Mouse (Mus musculus): ENCODE data around the gene Ntsr1. TPM values are rescaled to one million over a fixed set of nuclear protein-coding genes. Genes with fewer than 3 reads are reported as not detected.

Gene Ntsr1
- polyA plus RNA-seq, 1 experiment from 2014 or later = 0.80 TPM

GRCm38 (mm10) chr2:180563296-180563695 is 63.5 kb downstream of the Ntsr1 start:
- H3K27ac ChIP-seq (ENCODE audit: poor library complexity, severe bottlenecking) = no peak overlapping the region
- H3K9ac ChIP-seq = no peak overlapping the region
- no peak overlapping the region for H3K4me2 ChIP-seq
- H3K27me3 ChIP-seq (replicated peaks) = peaks cover 18% of the 10 kb centered on the region
- H3K9me3 ChIP-seq (replicated peaks) = 0 out of 2 replicates have a peak, but pooled peaks cover 4% of the 10 kb centered on the region
- 54% methylated on average over 6 of the region's 6 CpGs for WGBS
- 0 out of 2 replicates have a peak, but pooled peaks cover under 1% of the 10 kb centered on the region for H3K4me1 ChIP-seq (replicated peaks)
- H3K4me3 ChIP-seq = no peak overlapping the region
- H3K36me3 ChIP-seq = no peaks in the 10 kb centered on the region
- no peak for ATAC-seq (ENCODE audit: insufficient number of reproducible peaks, low FRiP score)

- H3K9ac ChIP-seq = no peak overlapping the region
- H3K4me3 ChIP-seq = no peak overlapping the region
- 0 out of 2 replicates have a peak, but pooled peaks cover 4% of the 10 kb centered on the region for H3K9me3 ChIP-seq (replicated peaks)
- no peak overlapping the region for H3K4me2 ChIP-seq
- H3K27me3 ChIP-seq (replicated peaks) = peaks cover 18% of the 10 kb centered on the region
- no peak overlapping the region for H3K27ac ChIP-seq (ENCODE audit: poor library complexity, severe bottlenecking)
- ATAC-seq (ENCODE audit: insufficient number of reproducible peaks, low FRiP score) = no peak
- H3K36me3 ChIP-seq = no peaks in the 10 kb centered on the region
- WGBS = 40% methylated on average over 5 of the region's 5 CpGs
- peaks cover 6% of the 10 kb centered on the region for H3K4me1 ChIP-seq (replicated peaks)
Measured at GRCm38 (mm10) chr2:180563841-180564240, 64.1 kb downstream of the Ntsr1 start.

GRCm38 (mm10) chr2:180566240-180566913 is 66.6 kb downstream of the Ntsr1 start:
- Histone ChIP-seq H3K9ac (no peak overlapping the region), H3K27me3 (replicated peaks) (peaks cover 18% of the 10 kb centered on the region), H3K4me2 (no peak overlapping the region), H3K27ac (ENCODE audit: poor library complexity, severe bottlenecking) (no peak overlapping the region), H3K9me3 (replicated peaks) (no peaks in the 10 kb centered on the region), H3K4me1 (replicated peaks) (peaks cover 17% of the 10 kb centered on the region), H3K36me3 (no peaks in the 10 kb centered on the region), H3K4me3 (no peak overlapping the region)
- WGBS = 37% methylated on average over 13 of the region's 13 CpGs
- ATAC-seq (ENCODE audit: insufficient number of reproducible peaks, low FRiP score) = no peak

GRCm38 (mm10) chr2:180569028-180569643 is 69.4 kb downstream of the Ntsr1 start:
- no peak overlapping the region for H3K9ac ChIP-seq

GRCm38 (mm10) chr2:180576482-180576881 is 76.7 kb downstream of the Ntsr1 start:
- peaks cover 22% of the 10 kb centered on the region; the same call in 1 of the 2 replicates for H3K27me3 ChIP-seq (replicated peaks)
- ATAC-seq (ENCODE audit: insufficient number of reproducible peaks, low FRiP score) = no peak
- 39% methylated on average over 4 of the region's 4 CpGs for WGBS
- no peaks in the 10 kb centered on the region for H3K9me3 ChIP-seq (replicated peaks)
- H3K4me2 ChIP-seq = no peak overlapping the region
- no peak overlapping the region for H3K27ac ChIP-seq (ENCODE audit: poor library complexity, severe bottlenecking)
- H3K36me3 ChIP-seq = no peaks in the 10 kb centered on the region
- no peaks in the 10 kb centered on the region; the same call in 1 of the 2 replicates for H3K4me1 ChIP-seq (replicated peaks)
- H3K4me3 ChIP-seq = no peak overlapping the region
- H3K9ac ChIP-seq = no peak overlapping the region

More at GRCm38 (mm10) chr2:180569028-180569643, 69.4 kb downstream of the Ntsr1 start:
- Histone ChIP-seq H3K9me3 (replicated peaks) (no peaks in the 10 kb centered on the region), H3K27me3 (replicated peaks) (peaks cover 15% of the 10 kb centered on the region), H3K4me3 (no peak overlapping the region), H3K27ac (ENCODE audit: poor library complexity, severe bottlenecking) (no peak overlapping the region), H3K4me2 (no peak overlapping the region), H3K36me3 (no peaks in the 10 kb centered on the region), H3K4me1 (replicated peaks) (peaks cover 17% of the 10 kb centered on the region)
- peak; percentile 77; the same call in 1 of the 2 replicates for ATAC-seq (ENCODE audit: insufficient number of reproducible peaks, low FRiP score)
- 26% methylated on average over 3 of the region's 3 CpGs for WGBS

- H3K4me1 ChIP-seq (replicated peaks) = peaks cover 10% of the 10 kb centered on the region
- H3K27ac ChIP-seq (ENCODE audit: poor library complexity, severe bottlenecking) = no peak overlapping the region
- no peaks in the 10 kb centered on the region for H3K36me3 ChIP-seq
- ATAC-seq (ENCODE audit: insufficient number of reproducible peaks, low FRiP score) = no peak
- no peaks in the 10 kb centered on the region for H3K9me3 ChIP-seq (replicated peaks)
- WGBS = 6% methylated on average over 3 of the region's 3 CpGs
- no peak overlapping the region for H3K4me3 ChIP-seq
- H3K27me3 ChIP-seq (replicated peaks) = peaks cover 16% of the 10 kb centered on the region; the same call in 1 of the 2 replicates
- no peak overlapping the region for H3K4me2 ChIP-seq
- no peak overlapping the region for H3K9ac ChIP-seq
Measured at GRCm38 (mm10) chr2:180578686-180579085, 78.9 kb downstream of the Ntsr1 start.

- Histone ChIP-seq H3K9me3 (replicated peaks) (no peaks in the 10 kb centered on the region), H3K9ac (no peak within 1 kb of the TSS), H3K27ac (ENCODE audit: poor library complexity, severe bottlenecking) (no peak within 1 kb of the TSS), H3K4me1 (replicated peaks) (peaks cover 15% of the 10 kb centered on the region), H3K4me2 (no peak within 1 kb of the TSS), H3K27me3 (replicated peaks) (0 out of 2 replicates have a peak, but pooled peaks cover 7% of the 10 kb centered on the region), H3K4me3 (no peak within 1 kb of the TSS), H3K36me3 (peaks cover 15% of the 10 kb centered on the region)
- no peak for ATAC-seq (ENCODE audit: insufficient number of reproducible peaks, low FRiP score)
- WGBS = 75% methylated on average over 3 of the region's 3 CpGs
Measured at GRCm38 (mm10) chr2:180581002-180581401, 81.2 kb downstream of the Ntsr1 start, which contains the start of gene Mrgbp. Mrgbp (plus strand) TSS chr2:180581304.

- H3K9me3 ChIP-seq (replicated peaks) = no peaks in the 10 kb centered on the region
- WGBS = under 1% methylated on average over 57 of the region's 57 CpGs
- H3K4me1 ChIP-seq (replicated peaks) = peaks cover 15% of the 10 kb centered on the region
- H3K9ac ChIP-seq = peak overlapping the region; percentile 100
- peak overlapping the region; percentile 64 for H3K27ac ChIP-seq (ENCODE audit: poor library complexity, severe bottlenecking)
- peaks cover 25% of the 10 kb centered on the region for H3K36me3 ChIP-seq
- H3K27me3 ChIP-seq (replicated peaks) = 0 out of 2 replicates have a peak, but pooled peaks cover 7% of the 10 kb centered on the region
- ATAC-seq (ENCODE audit: insufficient number of reproducible peaks, low FRiP score) = peak; percentile 86
- peak overlapping the region; percentile 99 for H3K4me2 ChIP-seq
- peak overlapping the region; percentile 99 for H3K4me3 ChIP-seq
Measured at GRCm38 (mm10) chr2:180582481-180583153, 82.8 kb downstream of the Ntsr1 start.

- WGBS = 29% methylated on average over 7 of the region's 7 CpGs
- H3K4me2 ChIP-seq = peak overlapping the region; percentile 99
- H3K4me1 ChIP-seq (replicated peaks) = peaks cover 15% of the 10 kb centered on the region
- no peaks in the 10 kb centered on the region for H3K9me3 ChIP-seq (replicated peaks)
- H3K27me3 ChIP-seq (replicated peaks) = 0 out of 2 replicates have a peak, but pooled peaks cover 7% of the 10 kb centered on the region
- H3K4me3 ChIP-seq = peak overlapping the region; percentile 99
- peaks cover 25% of the 10 kb centered on the region for H3K36me3 ChIP-seq
- peak overlapping the region; percentile 64; the same call in 1 of the 2 replicates for H3K27ac ChIP-seq (ENCODE audit: poor library complexity, severe bottlenecking)
- peak overlapping the region; percentile 100 for H3K9ac ChIP-seq
- peak; percentile 34 for ATAC-seq (ENCODE audit: insufficient number of reproducible peaks, low FRiP score)
Measured at GRCm38 (mm10) chr2:180583154-180583507, 83.4 kb downstream of the Ntsr1 start.

- Histone ChIP-seq H3K4me3 (peak overlapping the region; percentile 96), H3K4me1 (replicated peaks) (peaks cover 11% of the 10 kb centered on the region), H3K9me3 (replicated peaks) (no peaks in the 10 kb centered on the region), H3K36me3 (peaks cover 55% of the 10 kb centered on the region), H3K27ac (ENCODE audit: poor library complexity, severe bottlenecking) (peak overlapping the region; percentile 95), H3K9ac (peak overlapping the region; percentile 96), H3K4me2 (peak overlapping the region; percentile 88), H3K27me3 (replicated peaks) (no peaks in the 10 kb centered on the region)
- no peak for ATAC-seq (ENCODE audit: insufficient number of reproducible peaks, low FRiP score)
- WGBS = 43% methylated on average over 6 of the region's 6 CpGs
Measured at GRCm38 (mm10) chr2:180588736-180589122, 89.0 kb downstream of the Ntsr1 start.
